15 mouse cellular contexts compared by ENCODE assay signal in genomic region chr3:57998121-57999102, GRCm38 (mm10).
DNase-seq lines count a peak whose midpoint lies in the region; ATAC-seq lines count a peak whose summit lies in the region.
"Had no signal": no experiment of that assay in that cellular context is flagged by ENCODE, and none has a peak within 500 bp of the region (broad histone marks: within the 10 kb centered on the region; RNA-seq: fewer than 3 reads in every experiment).

No protein-coding gene starts in this region.

- peak; percentile 39 for DNase-seq in layer of hippocampus, adult 11-12 months (ENCODE audit: low spot score)
- no peak for DNase-seq in layer of hippocampus, postnatal 10 days (ENCODE audit: low spot score in 2 of 2)
- peak; percentile 21 for DNase-seq in adipocyte (ENCODE audit: low spot score)
- peak; percentile 4 to 15 for DNase-seq in frontal cortex, postnatal 14 days (ENCODE audit: low spot score in 2 of 2)
- DNase-seq in right cerebral cortex, postnatal 25 days, result peak; percentile 42
- DNase-seq in kidney, postnatal 4 days, result no peak
- DNase-seq: cerebellum, adult 8-10 months; heart, adult 2 months; lung, postnatal 4 days; midbrain, embryonic 14.5 days; thymus, postnatal 14 days had no signal

- H3K4me1 ChIP-seq in midbrain, embryonic 13.5 days (replicated peaks), result peaks cover 11% of the 10 kb centered on the region
- H3K4me1 ChIP-seq: kidney, embryonic 15.5 days; liver, embryonic 15.5 days had no signal

- no peak overlapping the region for H3K9ac ChIP-seq in midbrain, embryonic 13.5 days (replicated peaks)
- H3K9ac ChIP-seq: kidney, embryonic 15.5 days; liver, embryonic 15.5 days had no signal

- no peak for ATAC-seq in midbrain, embryonic 13.5 days

- no peaks in the 10 kb centered on the region for H3K9me3 ChIP-seq in midbrain, embryonic 13.5 days
- H3K9me3 ChIP-seq: kidney, embryonic 15.5 days; liver, embryonic 15.5 days had no signal

- H3K27me3 ChIP-seq in midbrain, embryonic 13.5 days, result no peaks in the 10 kb centered on the region
- H3K27me3 ChIP-seq: kidney, embryonic 15.5 days; liver, embryonic 15.5 days had no signal

- H3K36me3 ChIP-seq in midbrain, embryonic 13.5 days, result no peaks in the 10 kb centered on the region
- H3K36me3 ChIP-seq: kidney, embryonic 15.5 days; liver, embryonic 15.5 days had no signal

- no peak overlapping the region for H3K27ac ChIP-seq in midbrain, embryonic 13.5 days
- H3K27ac ChIP-seq: heart, adult 2 months; kidney, embryonic 15.5 days; liver, embryonic 15.5 days had no signal

- H3K4me3 ChIP-seq in midbrain, embryonic 13.5 days (replicated peaks), result no peak overlapping the region
- H3K4me3 ChIP-seq: erythroblast, embryonic 14.5 days; heart, adult 2 months; kidney, embryonic 15.5 days; liver, embryonic 15.5 days had no signal

- 85% methylated on average over 6 of the region's 6 CpGs for WGBS in midbrain, embryonic 13.5 days

- no peak overlapping the region for H3K4me2 ChIP-seq in midbrain, embryonic 13.5 days (replicated peaks)
- H3K4me2 ChIP-seq: kidney, embryonic 15.5 days; liver, embryonic 15.5 days had no signal

Comparison
In these comparisons a context has a peak if more than half of its experiments do, and no peak if none do; other contexts are left out.
1. DNase-seq: peak in layer of hippocampus, adult 11-12 months (single experiment), adipocyte (single experiment), frontal cortex, postnatal 14 days (2 of 2) and right cerebral cortex, postnatal 25 days (single experiment); none in layer of hippocampus, postnatal 10 days (0 of 2) and kidney, postnatal 4 days (0 of 2).